Mouse (Mus musculus) forebrain, postnatal 0 days (tissue): ENCODE measurements around the gene Enpp6. TPM values are rescaled to one million over a fixed set of nuclear protein-coding genes. Genes with fewer than 3 reads are reported as not detected.

ENCODE experiments used
- ATAC-seq: fragments of 200-750 bp; cut with Nextera tagmentation; 2 replicates; pipeline ENCODE4 v1.8.0; 2017; ENCODE audit warnings: mild to moderate bottlenecking, moderate library complexity
- DNase-seq: peaks from one replicate; pipeline ENCODE4 v3.0.0-alpha.2; 2015
- H3K27ac ChIP-seq: fragments of 300-500 bp; sonication (generic); 2 replicates; pipeline ENCODE4 v1.5.1; 2014; ENCODE audit warnings: low read depth, mild to moderate bottlenecking, antibody characterized with exemption, low read length, moderate library complexity, mixed read lengths
- H3K27me3 ChIP-seq: fragments of 300-500 bp; sonication (generic); 2 replicates; pipeline ENCODE4 v1.6.1; 2014; ENCODE audit warnings: mild to moderate bottlenecking, low read length, mixed read lengths; ENCODE audit not compliant: insufficient read depth
- H3K36me3 ChIP-seq: fragments of 300-500 bp; sonication (generic); 2 replicates; pipeline ENCODE4 v1.6.1; 2014; ENCODE audit warnings: mild to moderate bottlenecking, moderate library complexity; ENCODE audit not compliant: insufficient read depth
- H3K4me1 ChIP-seq: fragments of 300-500 bp; sonication (generic); 2 replicates; pipeline ENCODE4 v1.6.1; 2014; ENCODE audit warnings: antibody characterized with exemption; ENCODE audit not compliant: insufficient read depth
- H3K4me2 ChIP-seq: fragments of 300-500 bp; sonication (generic); 2 replicates; pipeline ENCODE4 v1.6.1; 2014; ENCODE audit warnings: low read depth, mild to moderate bottlenecking, moderate library complexity
- H3K4me3 ChIP-seq: fragments of 300-500 bp; sonication (generic); 2 replicates; pipeline ENCODE4 v1.5.1; 2014; ENCODE audit warnings: low read depth, low read length, mixed read lengths
- H3K9ac ChIP-seq: fragments of 300-500 bp; sonication (generic); 2 replicates; pipeline ENCODE4 v1.6.1; 2014; ENCODE audit warnings: mild to moderate bottlenecking
- H3K9me3 ChIP-seq: fragments of 300-500 bp; sonication (generic); 2 replicates; pipeline ENCODE4 v1.6.1; 2016; ENCODE audit warnings: low read length
- CTCF ChIP-seq: sonication (generic); IDR thresholded peaks from 2 replicates; pipeline ENCODE4 v1.5.1; 2016; ENCODE audit warnings: antibody characterized with exemption, control low read depth, low read depth
- WGBS: fragments of 180-500 bp; shearing (Covaris S2); extraction: QIAGEN DNeasy Blood & Tissue Kit; methylation state at CpG from one replicate; pipeline ENCODE4 v1.1.7; 2014; 5-methylcytosine and 5-hydroxymethylcytosine counted together
- polyA plus RNA-seq: library from polyadenylated mRNA; unstranded; fragments of >200 nt; fragmentation: Nextera tagmentation; extraction: Ambion mirVana; gene quantifications from 2 replicates; pipeline ENCODE4 v1.2.1, GENCODE M21; 2015
- total RNA-seq: library from RNA; depleted of rRNA; stranded (reverse); fragments of >200 nt; gene quantifications from 2 replicates; pipeline ENCODE4 v1.2.3, GENCODE M21; 2014

Gene Enpp6
- total and polyA plus RNA-seq, 2 experiments from 2014 or later = 0.38 to 0.43 TPM

GRCm38 (mm10) chr8:47046340-47046739 lies 59.7 kb downstream of the Enpp6 start:
- Histone ChIP-seq H3K36me3 (no peaks in the 10 kb centered on the region), H3K9me3 (no peaks in the 10 kb centered on the region), H3K9ac (no peak overlapping the region), H3K4me2 (no peak overlapping the region), H3K27me3 (no peaks in the 10 kb centered on the region), H3K27ac (no peak overlapping the region), H3K4me1 (no peaks in the 10 kb centered on the region), H3K4me3 (no peak overlapping the region)
- DNase-seq = no peak
- no peak for TF ChIP-seq CTCF
- WGBS = 85% methylated on average over 4 of the region's 4 CpGs
- ATAC-seq = no peak

GRCm38 (mm10) chr8:47047146-47047545 lies 60.5 kb downstream of the Enpp6 start:
- Histone ChIP-seq H3K4me1 (no peaks in the 10 kb centered on the region), H3K9ac (no peak overlapping the region), H3K9me3 (no peaks in the 10 kb centered on the region), H3K4me2 (no peak overlapping the region), H3K27me3 (no peaks in the 10 kb centered on the region), H3K36me3 (no peaks in the 10 kb centered on the region), H3K4me3 (no peak overlapping the region), H3K27ac (no peak overlapping the region)
- ATAC-seq = no peak
- WGBS = 82% methylated on average over 2 of the region's 2 CpGs
- TF ChIP-seq CTCF = no peak
- no peak for DNase-seq

GRCm38 (mm10) chr8:47048584-47048983 lies 61.9 kb downstream of the Enpp6 start:
- TF ChIP-seq CTCF = no peak
- Histone ChIP-seq H3K36me3 (no peaks in the 10 kb centered on the region), H3K9me3 (no peaks in the 10 kb centered on the region), H3K4me3 (no peak overlapping the region), H3K27me3 (no peaks in the 10 kb centered on the region), H3K9ac (no peak overlapping the region), H3K27ac (no peak overlapping the region), H3K4me2 (no peak overlapping the region), H3K4me1 (no peaks in the 10 kb centered on the region)
- WGBS = 85% methylated on average over 10 of the region's 10 CpGs
- ATAC-seq (no peak), DNase-seq (no peak)

- WGBS = 82% methylated on average over 3 of the region's 3 CpGs
Measured at GRCm38 (mm10) chr8:47052643-47053042, 66.0 kb downstream of the Enpp6 start.

DNA sequence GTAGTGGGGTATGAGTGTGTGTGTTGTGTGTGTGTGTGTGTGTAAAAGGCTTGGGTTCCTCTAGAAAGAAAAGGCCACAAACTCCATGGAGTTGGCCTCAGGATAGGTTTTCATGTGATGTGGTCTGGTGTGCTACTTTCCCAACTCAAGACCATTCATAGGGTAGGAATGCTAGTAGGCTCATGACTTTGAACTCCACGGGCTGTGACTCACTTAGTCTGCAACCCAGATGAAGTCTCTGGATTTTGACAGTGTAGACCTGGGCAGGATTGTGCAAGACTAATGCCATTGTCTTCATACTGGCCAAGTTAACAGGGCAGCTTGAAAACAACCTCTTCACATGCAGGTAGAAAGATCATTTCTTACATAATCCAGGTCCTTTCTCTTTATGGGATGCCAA lies 69.4 kb downstream of the Enpp6 start:
- H3K27ac ChIP-seq = no peak overlapping the region
- DNase-seq (no peak), ATAC-seq (no peak)
- no peaks in the 10 kb centered on the region for H3K36me3 ChIP-seq
- no peak overlapping the region for H3K4me3 ChIP-seq
- no peaks in the 10 kb centered on the region for H3K9me3 ChIP-seq
- no peak overlapping the region for H3K4me2 ChIP-seq
- no peak for TF ChIP-seq CTCF
- WGBS = 88% methylated on average over 1 of the region's 1 CpGs
- no peak overlapping the region for H3K9ac ChIP-seq
- H3K4me1 ChIP-seq = no peaks in the 10 kb centered on the region
- H3K27me3 ChIP-seq = no peaks in the 10 kb centered on the region

More at GRCm38 (mm10) chr8:47052643-47053042, 66.0 kb downstream of the Enpp6 start:
- Histone ChIP-seq H3K4me3 (no peak overlapping the region), H3K4me1 (no peaks in the 10 kb centered on the region), H3K4me2 (no peak overlapping the region), H3K9ac (no peak overlapping the region), H3K9me3 (no peaks in the 10 kb centered on the region), H3K27ac (no peak overlapping the region), H3K27me3 (no peaks in the 10 kb centered on the region), H3K36me3 (no peaks in the 10 kb centered on the region)
- TF ChIP-seq CTCF = no peak
- ATAC-seq (no peak), DNase-seq (no peak)

DNA sequence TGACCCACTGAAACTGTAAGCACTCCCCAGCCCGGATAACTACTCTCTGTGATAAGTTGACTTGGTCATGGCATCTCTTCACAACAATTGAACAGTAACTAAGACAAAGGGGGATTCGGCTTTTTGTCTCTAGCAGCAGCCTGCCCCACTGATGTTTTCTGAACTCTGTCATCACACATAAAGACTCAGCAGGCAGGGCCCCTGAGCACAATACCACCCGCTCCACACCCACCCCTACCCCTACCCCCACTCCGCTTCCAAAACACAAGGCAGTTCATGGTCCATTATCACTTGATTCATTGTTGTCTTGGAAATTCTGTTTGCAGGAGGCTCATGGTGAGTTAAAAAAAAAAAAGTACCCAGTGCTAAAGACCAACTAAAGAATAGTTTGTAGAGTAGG lies 71.8 kb downstream of the Enpp6 start:
- ATAC-seq = no peak
- no peak for DNase-seq
- WGBS = 74% methylated on average over 4 of the region's 4 CpGs
- Histone ChIP-seq H3K36me3 (no peaks in the 10 kb centered on the region), H3K27ac (no peak overlapping the region), H3K4me3 (no peak overlapping the region), H3K9me3 (no peaks in the 10 kb centered on the region), H3K9ac (no peak overlapping the region), H3K4me1 (no peaks in the 10 kb centered on the region), H3K27me3 (no peaks in the 10 kb centered on the region), H3K4me2 (no peak overlapping the region)
- no peak for TF ChIP-seq CTCF

DNA sequence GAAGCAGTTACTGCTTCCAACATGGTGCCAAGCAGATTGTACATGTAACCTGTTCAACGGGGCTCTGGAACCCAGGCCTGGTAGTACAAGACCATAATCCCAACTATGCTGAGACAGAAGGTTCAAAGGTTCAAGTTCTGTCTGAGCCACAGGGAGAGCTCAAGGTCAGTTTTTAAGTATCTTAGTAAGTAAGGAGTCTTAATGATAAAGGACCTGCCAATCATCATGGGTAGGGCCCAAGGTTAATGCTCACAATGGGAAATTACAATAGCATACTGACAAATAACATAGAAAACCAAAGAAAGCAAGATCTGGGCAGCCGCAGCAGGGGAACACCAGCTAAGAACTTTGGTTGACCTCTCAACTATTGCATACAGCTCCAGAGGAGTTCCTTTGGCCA lies 72.3 kb downstream of the Enpp6 start:
- Histone ChIP-seq H3K9me3 (no peaks in the 10 kb centered on the region), H3K27me3 (no peaks in the 10 kb centered on the region), H3K4me1 (no peaks in the 10 kb centered on the region), H3K27ac (no peak overlapping the region), H3K4me2 (no peak overlapping the region), H3K4me3 (no peak overlapping the region), H3K9ac (no peak overlapping the region), H3K36me3 (no peaks in the 10 kb centered on the region)
- no peak for TF ChIP-seq CTCF
- no peak for ATAC-seq
- no peak for DNase-seq
- WGBS = 81% methylated on average over 2 of the region's 2 CpGs
